Mouse (Mus musculus): ENCODE results near the gene A730071L15Rik. TPM values are rescaled to one million over a fixed set of nuclear protein-coding genes. Genes with fewer than 3 reads are reported as not detected.

The A730071L15Rik gene
- total RNA-seq (2021) (under 1 TPM; 0.23 to 0.35 TPM), polyA plus RNA-seq (2012; rRNA removed) (not detected in 2 replicates)
- long read RNA-seq = 0 reads

GRCm38 (mm10) chr11:6199410-6200086, at the start of gene A730071L15Rik:
A730071L15Rik (plus strand) TSS chr11:6200029.
- peak; percentile 33 for DNase-seq

- no peak for DNase-seq
Measured at GRCm38 (mm10) chr11:6152864-6153263, 47.0 kb upstream of the A730071L15Rik start.

- no peak for DNase-seq
Measured at GRCm38 (mm10) chr11:6154211-6154701, 45.6 kb upstream of the A730071L15Rik start.

- no peak for DNase-seq
Measured at GRCm38 (mm10) chr11:6156651-6157050, 43.2 kb upstream of the A730071L15Rik start.

GRCm38 (mm10) chr11:6157119-6157518, 42.7 kb upstream of the A730071L15Rik start:
- DNase-seq = no peak

GRCm38 (mm10) chr11:6158515-6158914, 41.3 kb upstream of the A730071L15Rik start:
- no peak for DNase-seq

GRCm38 (mm10) chr11:6159704-6160275, 40.0 kb upstream of the A730071L15Rik start:
- DNase-seq = no peak

GRCm38 (mm10) chr11:6160663-6161271, 39.1 kb upstream of the A730071L15Rik start:
- DNase-seq = no peak

GRCm38 (mm10) chr11:6161549-6161948, 38.3 kb upstream of the A730071L15Rik start:
- DNase-seq = no peak

GRCm38 (mm10) chr11:6163062-6163461, 36.8 kb upstream of the A730071L15Rik start:
- peak; percentile 30 for DNase-seq

- DNase-seq = no peak
Measured at GRCm38 (mm10) chr11:6163706-6164105, 36.1 kb upstream of the A730071L15Rik start.

GRCm38 (mm10) chr11:6164781-6165180, 35.0 kb upstream of the A730071L15Rik start:
- no peak for DNase-seq

GRCm38 (mm10) chr11:6165391-6166081, 34.3 kb upstream of the A730071L15Rik start:
- DNase-seq = no peak

GRCm38 (mm10) chr11:6166351-6166750, 33.5 kb upstream of the A730071L15Rik start:
- no peak for DNase-seq

GRCm38 (mm10) chr11:6169041-6169663, 30.7 kb upstream of the A730071L15Rik start:
- DNase-seq = no peak

- peak; percentile 68 for DNase-seq
Measured at GRCm38 (mm10) chr11:6174719-6175118, 25.1 kb upstream of the A730071L15Rik start.

- no peak for DNase-seq
Measured at GRCm38 (mm10) chr11:6175506-6175905, 24.3 kb upstream of the A730071L15Rik start.

- DNase-seq = no peak
Measured at GRCm38 (mm10) chr11:6177781-6178420, 21.9 kb upstream of the A730071L15Rik start.

- DNase-seq = no peak
Measured at GRCm38 (mm10) chr11:6178673-6179166, 21.1 kb upstream of the A730071L15Rik start.

- no peak for DNase-seq
Measured at GRCm38 (mm10) chr11:6179194-6179593, 20.6 kb upstream of the A730071L15Rik start.

GRCm38 (mm10) chr11:6180811-6181399, 18.9 kb upstream of the A730071L15Rik start:
- no peak for DNase-seq

Data from adrenal gland, adult 2 months (tissue).